In genomic region chr7:101534428-101534827, GRCm38 (mm10) we compare ENCODE assay signal across 17 mouse cellular contexts. TPM values are rescaled to one million over a fixed set of nuclear protein-coding genes. Genes with fewer than 3 reads are reported as not detected.
"Had no signal": no experiment of that assay in that cellular context is flagged by ENCODE, and none has a peak within 500 bp of the region (broad histone marks: within the 10 kb centered on the region; RNA-seq: fewer than 3 reads in every experiment).

No protein-coding gene starts in this region.

- H3K4me2 ChIP-seq: lung, embryonic 14.5 days; midbrain, embryonic 12.5 days; neural tube, embryonic 12.5 days; stomach, embryonic 15.5 days had no signal

- H3K36me3 ChIP-seq: midbrain, embryonic 10.5 days; midbrain, embryonic 12.5 days; neural tube, embryonic 12.5 days; stomach, embryonic 15.5 days had no signal

- H3K27me3 ChIP-seq: midbrain, embryonic 12.5 days; neural tube, embryonic 12.5 days; stomach, embryonic 15.5 days had no signal

- H3K27ac ChIP-seq: midbrain, embryonic 10.5 days; midbrain, embryonic 12.5 days; neural tube, embryonic 12.5 days; stomach, embryonic 15.5 days; stomach, postnatal 0 days had no signal

- H3K9ac ChIP-seq: lung, embryonic 14.5 days; midbrain, embryonic 12.5 days; neural tube, embryonic 12.5 days; stomach, embryonic 15.5 days had no signal

- H3K9me3 ChIP-seq: midbrain, embryonic 10.5 days; midbrain, embryonic 12.5 days; neural tube, embryonic 12.5 days; stomach, embryonic 15.5 days had no signal

- H3K4me3 ChIP-seq: midbrain, embryonic 10.5 days; midbrain, embryonic 12.5 days; neural tube, embryonic 12.5 days; stomach, embryonic 15.5 days had no signal

- DNase-seq: lung, adult 18-20 months; lung, embryonic 14.5 days; lung, postnatal 10 days; lung, postnatal 4 days; right cerebral cortex, postnatal 14 days; thymus, adult 2 months; thymus, postnatal 25 days; thymus, postnatal 4 days had no signal

RNA-seq across cellular contexts. Expression of gene Art2b, which starts 51.0 kb away (rescaled TPM):
- total RNA-seq: midbrain, postnatal 0 days had no signal
- polyA plus RNA-seq: lung, embryonic 14.5 days; lung, embryonic 16.5 days; midbrain, embryonic 10.5 days; midbrain, embryonic 12.5 days; midbrain, embryonic 14.5 days; midbrain, postnatal 0 days; neural tube, embryonic 12.5 days; neural tube, embryonic 14.5 days; stomach, embryonic 15.5 days; stomach, postnatal 0 days had no signal
